12 mouse cellular contexts compared by ENCODE assay signal in genomic region chr5:33030425-33031175, GRCm38 (mm10). TPM values are rescaled to one million over a fixed set of nuclear protein-coding genes. Genes with fewer than 3 reads are reported as not detected.
DNase-seq lines count a peak whose midpoint lies in the region; ATAC-seq and TF ChIP-seq lines count a peak whose summit lies in the region.
"Had no signal": no experiment of that assay in that cellular context is flagged by ENCODE, and none has a peak within 500 bp of the region (broad histone marks: within the 10 kb centered on the region; RNA-seq: fewer than 3 reads in every experiment).

No protein-coding gene starts in this region.

- intact Hi-C loops in gastrocnemius, postnatal 14 days (cut with DNase I; ENCODE audit: low total_unique reads) = loop anchor here (5.0 kb wide), 2 partner anchors 38 to 113 kb away; no protein-coding TSS in a partner anchor

- no peak overlapping the region for H3K4me2 ChIP-seq in limb, embryonic 14.5 days (replicated peaks; ENCODE audit: low read depth, low read length, severe bottlenecking)
- peak overlapping the region; percentile 15; the same call in 1 of the 2 replicates for H3K4me2 ChIP-seq in hindbrain, embryonic 15.5 days
- no peak overlapping the region for H3K4me2 ChIP-seq in neural tube, embryonic 13.5 days
- H3K4me2 ChIP-seq in kidney, embryonic 14.5 days (replicated peaks; ENCODE audit: low read depth, low read length) = no peak overlapping the region
- no peak overlapping the region for H3K4me2 ChIP-seq in liver, postnatal 0 days (ENCODE audit: low read depth, low read length)
- H3K4me2 ChIP-seq: lung, embryonic 15.5 days had no signal

- DNase-seq in limb, embryonic 14.5 days (ENCODE audit: low spot score) = peak; percentile 40
- DNase-seq in limb, embryonic 10.5 days (ENCODE audit: low spot score) = no peak
- peak; percentile 59 for DNase-seq in embryo, embryonic 11 days
- no peak for DNase-seq in gastrocnemius, postnatal 14 days
- DNase-seq in liver, postnatal 0 days = no peak
- DNase-seq: cerebellum, adult 11-12 months; kidney, postnatal 14 days; left cerebral cortex, postnatal 4 days had no signal

- no peak overlapping the region for H3K4me3 ChIP-seq in limb, embryonic 14.5 days (replicated peaks; ENCODE audit: low read length)
- H3K4me3 ChIP-seq in limb, embryonic 10.5 days = no peak overlapping the region
- H3K4me3 ChIP-seq in hindbrain, embryonic 15.5 days = no peak overlapping the region
- H3K4me3 ChIP-seq in neural tube, embryonic 13.5 days = no peak overlapping the region
- no peak overlapping the region for H3K4me3 ChIP-seq in kidney, embryonic 14.5 days (ENCODE audit: low read length)
- no peak overlapping the region for H3K4me3 ChIP-seq in liver, postnatal 0 days (ENCODE audit: low read depth, low read length)
- H3K4me3 ChIP-seq: lung, embryonic 15.5 days had no signal

- no peaks in the 10 kb centered on the region for H3K9me3 ChIP-seq in limb, embryonic 14.5 days (ENCODE audit: control insufficient read depth, low read length)
- no peaks in the 10 kb centered on the region for H3K9me3 ChIP-seq in limb, embryonic 10.5 days (replicated peaks)
- H3K9me3 ChIP-seq in hindbrain, embryonic 15.5 days = no peaks in the 10 kb centered on the region
- no peaks in the 10 kb centered on the region for H3K9me3 ChIP-seq in neural tube, embryonic 13.5 days
- no peaks in the 10 kb centered on the region for H3K9me3 ChIP-seq in kidney, embryonic 14.5 days (ENCODE audit: control insufficient read depth, low read length)
- H3K9me3 ChIP-seq in liver, postnatal 0 days (ENCODE audit: low read length) = no peaks in the 10 kb centered on the region
- H3K9me3 ChIP-seq: lung, embryonic 15.5 days had no signal

- TF ChIP-seq POLR2A in limb, embryonic 14.5 days (IDR thresholded peaks at IDR 0.05; ENCODE audit: borderline replicate concordance, extremely low read depth, insufficient read depth, insufficient read length) = no peak

- H3K36me3 ChIP-seq in limb, embryonic 14.5 days (ENCODE audit: control insufficient read depth, insufficient read depth, low read length) = peaks cover 19% of the 10 kb centered on the region
- peaks cover 30% of the 10 kb centered on the region for H3K36me3 ChIP-seq in limb, embryonic 10.5 days
- H3K36me3 ChIP-seq in hindbrain, embryonic 15.5 days = peaks cover 7% of the 10 kb centered on the region
- peaks cover 26% of the 10 kb centered on the region for H3K36me3 ChIP-seq in neural tube, embryonic 13.5 days
- peaks cover 13% of the 10 kb centered on the region; the same call in 1 of the 2 replicates for H3K36me3 ChIP-seq in kidney, embryonic 14.5 days (ENCODE audit: control insufficient read depth, insufficient read depth, low read length)
- peaks cover 14% of the 10 kb centered on the region for H3K36me3 ChIP-seq in liver, postnatal 0 days (replicated peaks; ENCODE audit: insufficient read depth, low read length)

- no peak for TF ChIP-seq EP300 in liver, postnatal 0 days (IDR thresholded peaks at IDR 0.05; ENCODE audit: low read depth)

- no peaks in the 10 kb centered on the region for H3K27me3 ChIP-seq in limb, embryonic 14.5 days (ENCODE audit: control insufficient read depth, insufficient read depth, low read length)
- no peaks in the 10 kb centered on the region for H3K27me3 ChIP-seq in limb, embryonic 10.5 days (ENCODE audit: low read depth, poor library complexity, severe bottlenecking)
- no peaks in the 10 kb centered on the region for H3K27me3 ChIP-seq in hindbrain, embryonic 15.5 days
- H3K27me3 ChIP-seq in neural tube, embryonic 13.5 days = no peaks in the 10 kb centered on the region
- H3K27me3 ChIP-seq in kidney, embryonic 14.5 days (ENCODE audit: control insufficient read depth, insufficient read depth, low read length) = no peaks in the 10 kb centered on the region
- H3K27me3 ChIP-seq in liver, postnatal 0 days (ENCODE audit: insufficient read depth, low read length) = no peaks in the 10 kb centered on the region
- H3K27me3 ChIP-seq: lung, embryonic 15.5 days had no signal

- WGBS in limb, embryonic 14.5 days = 66% methylated on average over 4 of the region's 4 CpGs
- WGBS in limb, embryonic 10.5 days = 77% methylated on average over 4 of the region's 4 CpGs
- 47% methylated on average over 4 of the region's 4 CpGs for WGBS in hindbrain, embryonic 15.5 days
- 52% methylated on average over 4 of the region's 4 CpGs for WGBS in neural tube, embryonic 13.5 days
- WGBS in kidney, embryonic 14.5 days = 76% methylated on average over 4 of the region's 4 CpGs
- 66% methylated on average over 4 of the region's 4 CpGs for whole genome bisulfite sequencing in liver, postnatal 0 days (ENCODE audit: insufficient replicate concordance)

- no peak overlapping the region for H3K27ac ChIP-seq in limb, embryonic 14.5 days (replicated peaks; ENCODE audit: low read depth, low read length)
- H3K27ac ChIP-seq in limb, embryonic 10.5 days = no peak overlapping the region
- H3K27ac ChIP-seq in hindbrain, embryonic 15.5 days (replicated peaks) = peak overlapping the region; percentile 73
- peak overlapping the region; percentile 56 for H3K27ac ChIP-seq in neural tube, embryonic 13.5 days (replicated peaks)
- no peak overlapping the region for H3K27ac ChIP-seq in kidney, embryonic 14.5 days (ENCODE audit: low read depth, low read length)
- H3K27ac ChIP-seq in liver, postnatal 0 days (ENCODE audit: low read depth) = no peak overlapping the region
- H3K27ac ChIP-seq: lung, embryonic 15.5 days had no signal

- H3K4me1 ChIP-seq in limb, embryonic 14.5 days (ENCODE audit: control insufficient read depth, insufficient read depth, low read length) = no peaks in the 10 kb centered on the region
- peaks cover 9% of the 10 kb centered on the region; the same call in 1 of the 2 replicates for H3K4me1 ChIP-seq in limb, embryonic 10.5 days
- peaks cover 33% of the 10 kb centered on the region for H3K4me1 ChIP-seq in hindbrain, embryonic 15.5 days (replicated peaks)
- peaks cover 27% of the 10 kb centered on the region for H3K4me1 ChIP-seq in neural tube, embryonic 13.5 days (replicated peaks)
- H3K4me1 ChIP-seq in kidney, embryonic 14.5 days (ENCODE audit: control insufficient read depth, insufficient read depth, low read length) = no peaks in the 10 kb centered on the region
- H3K4me1 ChIP-seq in liver, postnatal 0 days (ENCODE audit: insufficient read depth) = 0 out of 2 replicates have a peak, but pooled peaks cover 8% of the 10 kb centered on the region
- H3K4me1 ChIP-seq: lung, embryonic 15.5 days had no signal

- H3K9ac ChIP-seq in limb, embryonic 14.5 days (ENCODE audit: low read depth, low read length, severe bottlenecking) = no peak overlapping the region
- H3K9ac ChIP-seq in hindbrain, embryonic 15.5 days = no peak overlapping the region
- H3K9ac ChIP-seq in neural tube, embryonic 13.5 days = no peak overlapping the region
- no peak overlapping the region for H3K9ac ChIP-seq in kidney, embryonic 14.5 days (ENCODE audit: low read depth, low read length)
- no peak overlapping the region for H3K9ac ChIP-seq in liver, postnatal 0 days (replicated peaks)
- H3K9ac ChIP-seq: lung, embryonic 15.5 days had no signal

- no peak for TF ChIP-seq CTCF in liver, postnatal 0 days (IDR thresholded peaks at IDR 0.05; ENCODE audit: low read depth)

- ATAC-seq in limb, embryonic 14.5 days (ENCODE audit: low FRiP score, low read depth) = peak; percentile 31; the same call in 1 of the 2 replicates
- ATAC-seq in hindbrain, embryonic 15.5 days (ENCODE audit: low FRiP score, low read depth) = peak; percentile 76
- ATAC-seq in neural tube, embryonic 13.5 days (ENCODE audit: low read depth) = peak; percentile 68; the same call in 1 of the 2 replicates
- no peak for ATAC-seq in kidney, embryonic 14.5 days (ENCODE audit: low FRiP score, low TSS enrichment)
- no peak for ATAC-seq in liver, postnatal 0 days

RNA-seq across cellular contexts. Expression of gene Ywhah, which starts 12.0 kb away (rescaled TPM):
- polyA plus RNA-seq in limb, embryonic 14.5 days (2012; rRNA removed) = 226 and 247 TPM in 2 replicates
- polyA plus RNA-seq in limb, embryonic 14.5 days (2014; fragmentation: Nextera tagmentation; extraction: Ambion mirVana) = 323 and 339 TPM in 2 replicates
- 387 and 397 TPM in 2 replicates for polyA plus RNA-seq in limb, embryonic 10.5 days (2016; fragmentation: Nextera tagmentation; extraction: Ambion mirVana)
- 840 and 859 TPM in 2 replicates for polyA plus RNA-seq in hindbrain, embryonic 15.5 days (2015; fragmentation: Nextera tagmentation; extraction: Ambion mirVana)
- 732 and 779 TPM in 2 replicates for polyA plus RNA-seq in neural tube, embryonic 13.5 days (2015; fragmentation: Nextera tagmentation; extraction: Ambion mirVana)
- 10 to 100 TPM; 68.9 to 81.7 TPM for total RNA-seq in gastrocnemius, postnatal 14 days (2021)
- polyA plus RNA-seq in kidney, embryonic 14.5 days (2014; fragmentation: Nextera tagmentation; extraction: Ambion mirVana) = 286 and 318 TPM in 2 replicates
- 125 and 133 TPM in 2 replicates for polyA plus RNA-seq in liver, postnatal 0 days (2015; fragmentation: Nextera tagmentation; extraction: Ambion mirVana)

Comparison
In these comparisons a context has a peak if more than half of its experiments do, and no peak if none do; other contexts are left out.
1. DNase-seq: peak in limb, embryonic 14.5 days (single experiment) and embryo, embryonic 11 days (single experiment); none in limb, embryonic 10.5 days (single experiment), gastrocnemius, postnatal 14 days (single experiment) and liver, postnatal 0 days (single experiment).
2. ATAC-seq: peak in limb, embryonic 14.5 days (single experiment), hindbrain, embryonic 15.5 days (single experiment) and neural tube, embryonic 13.5 days (single experiment); none in kidney, embryonic 14.5 days (single experiment) and liver, postnatal 0 days (single experiment).
3. H3K27ac ChIP-seq: peak in hindbrain, embryonic 15.5 days (single experiment) and neural tube, embryonic 13.5 days (single experiment); none in limb, embryonic 14.5 days (single experiment), limb, embryonic 10.5 days (single experiment), kidney, embryonic 14.5 days (single experiment) and liver, postnatal 0 days (single experiment).